Mouse (Mus musculus): ENCODE measurements around the gene Samd5. TPM values are rescaled to one million over a fixed set of nuclear protein-coding genes. Genes with fewer than 3 reads are reported as not detected.

Samd5 gene
- polyA plus RNA-seq (2014; fragmentation: Illumina TruSeq; extraction: RNeasy Lipid Tissue Mini Kit (QIAGEN cat#74804); ENCODE audit: low read depth, low replicate concordance) = 64.0 TPM

DNA sequence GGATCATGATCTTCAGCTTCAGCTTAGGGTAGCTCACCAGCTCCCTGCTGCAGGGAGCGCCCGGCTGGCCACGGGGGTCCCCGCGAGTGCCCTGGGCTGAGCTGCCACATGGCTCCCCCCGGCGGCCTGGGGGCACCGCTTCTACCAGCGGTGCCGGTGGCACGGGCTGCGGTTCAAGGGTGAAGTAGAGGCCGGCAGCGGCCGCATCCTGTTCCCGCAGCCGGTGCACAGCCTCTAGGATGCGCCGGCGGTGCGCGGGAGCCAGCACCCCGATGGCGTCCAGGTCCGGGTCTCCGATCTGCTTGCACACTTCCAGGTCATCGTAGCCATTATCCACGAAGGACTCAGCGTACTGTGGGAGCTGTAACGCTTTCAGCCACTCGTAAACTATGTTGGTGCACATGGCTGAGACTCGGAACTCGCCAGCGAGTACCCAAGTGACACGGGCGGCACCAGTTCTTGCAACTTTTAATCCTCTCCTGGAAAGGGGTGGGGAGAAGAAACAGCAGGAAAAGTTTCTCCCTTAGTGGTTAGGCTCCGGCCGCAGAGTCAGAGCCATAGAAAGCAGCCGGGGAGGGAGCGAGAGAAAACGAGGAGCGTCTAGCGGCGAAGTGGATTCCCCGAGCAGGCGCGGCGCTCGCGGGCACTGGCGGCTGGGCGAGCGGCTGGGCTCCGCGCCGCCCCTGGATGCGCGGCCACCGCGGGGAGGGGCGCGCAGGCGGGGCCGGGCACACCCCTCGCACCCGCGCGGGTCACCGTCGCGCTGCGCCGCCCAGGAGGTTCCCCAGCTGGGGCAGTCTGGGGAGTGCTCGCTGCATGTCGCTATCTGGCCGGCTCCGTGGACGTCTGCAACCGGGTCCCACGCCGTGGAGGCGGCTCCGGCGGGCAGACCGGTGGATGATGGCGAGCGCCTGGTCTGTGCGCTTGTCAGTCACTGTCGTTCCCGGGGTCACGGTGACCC, at the start of gene Samd5:
Gene Samd5, minus strand, starts transcription at position 648 of the 961 bp plus-strand sequence.

Other genes starting within 250 kb of the Samd5 start
- 23.2 TPM for gene Stxbp5, start 225.9 kb upstream of the Samd5 start, polyA plus RNA-seq (2014; fragmentation: Illumina TruSeq; extraction: RNeasy Lipid Tissue Mini Kit (QIAGEN cat#74804); ENCODE audit: low read depth, low replicate concordance)